Mouse (Mus musculus): ENCODE data around the gene Fem1b. TPM values are rescaled to one million over a fixed set of nuclear protein-coding genes. Genes with fewer than 3 reads are reported as not detected.

Gene Fem1b
- total and polyA plus RNA-seq, 2 experiments: 3.3 to 12.4 TPM

DNA sequence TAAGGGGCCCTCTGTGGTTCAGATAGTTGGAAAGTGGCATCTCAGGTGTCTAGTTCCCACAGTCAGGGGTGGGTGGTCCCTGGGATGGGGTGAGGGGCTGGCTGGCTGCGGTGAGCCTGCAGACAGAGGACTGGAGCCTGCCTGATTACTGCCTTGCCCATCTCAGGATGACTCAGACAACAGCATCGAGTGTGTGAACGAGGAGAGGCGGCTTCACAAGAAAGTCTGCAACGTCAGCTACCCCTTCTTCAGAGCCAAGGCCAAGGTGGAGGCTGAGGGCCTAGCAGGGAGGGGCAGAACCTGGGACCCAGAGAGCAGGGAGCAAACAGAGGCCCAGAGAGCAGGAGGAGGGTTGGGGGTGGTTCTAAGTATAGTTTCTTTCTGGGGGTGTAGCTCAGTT is 43.4 kb downstream of the Fem1b start:
- H3K27me3 ChIP-seq (ENCODE audit: control insufficient read depth, insufficient read depth, low read length): no peaks in the 10 kb centered on the region
- H3K4me1 ChIP-seq (ENCODE audit: control insufficient read depth, insufficient read depth, low read length): no peaks in the 10 kb centered on the region
- no peak overlapping the region for H3K27ac ChIP-seq (replicated peaks; ENCODE audit: insufficient read depth, low read depth, low read length)
- 96% methylated on average over 5 of the region's 5 CpGs for WGBS
- DNase-seq (ENCODE audit: extremely low read depth, low read depth, low spot score): no peak
- H3K36me3 ChIP-seq (ENCODE audit: control insufficient read depth, insufficient read depth, low read length): no peaks in the 10 kb centered on the region
- no peak overlapping the region for H3K9ac ChIP-seq (ENCODE audit: low read depth, low read length)
- H3K79me2 ChIP-seq (ENCODE audit: control insufficient read depth, insufficient read depth, low read length): no peaks in the 10 kb centered on the region
- TF ChIP-seq CTCF (IDR thresholded peaks at IDR 0.05; ENCODE audit: low read depth, low read length): no peak
- TF ChIP-seq POLR2A (IDR thresholded peaks at IDR 0.05; ENCODE audit: extremely low read depth, insufficient read depth, low read length): no peak
- H3K4me3 ChIP-seq (ENCODE audit: insufficient read depth, low read depth, low read length): no peak overlapping the region

DNA sequence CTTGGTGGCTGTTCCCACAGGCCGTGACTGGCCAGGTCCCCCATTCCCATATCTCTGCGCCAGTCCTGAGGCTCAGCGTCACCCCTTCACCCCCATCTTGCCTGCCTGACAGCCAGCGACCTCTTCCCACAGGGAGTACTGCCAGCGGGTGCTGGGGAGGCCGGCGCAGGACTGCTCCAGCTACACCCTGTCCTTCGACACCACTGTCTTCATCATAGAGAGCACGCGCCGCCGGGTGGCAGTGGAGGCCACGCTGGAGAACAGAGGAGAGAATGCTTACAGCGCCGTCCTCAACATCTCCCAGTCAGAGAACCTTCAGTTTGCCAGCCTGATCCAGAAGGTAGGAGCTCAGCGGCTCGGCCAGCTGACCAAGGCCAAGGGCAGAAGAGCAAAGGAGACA is 44.3 kb downstream of the Fem1b start:
- Histone ChIP-seq H3K4me3 (ENCODE audit: insufficient read depth, low read depth, low read length) (no peak overlapping the region), H3K9ac (ENCODE audit: low read depth, low read length) (no peak overlapping the region), H3K4me1 (ENCODE audit: control insufficient read depth, insufficient read depth, low read length) (no peaks in the 10 kb centered on the region), H3K27me3 (ENCODE audit: control insufficient read depth, insufficient read depth, low read length) (no peaks in the 10 kb centered on the region), H3K27ac (replicated peaks; ENCODE audit: insufficient read depth, low read depth, low read length) (no peak overlapping the region), H3K36me3 (ENCODE audit: control insufficient read depth, insufficient read depth, low read length) (no peaks in the 10 kb centered on the region), H3K79me2 (ENCODE audit: control insufficient read depth, insufficient read depth, low read length) (no peaks in the 10 kb centered on the region)
- TF ChIP-seq POLR2A (IDR thresholded peaks at IDR 0.05; ENCODE audit: extremely low read depth, insufficient read depth, low read length) (no peak), CTCF (IDR thresholded peaks at IDR 0.05; ENCODE audit: low read depth, low read length) (no peak)
- no peak for DNase-seq (ENCODE audit: extremely low read depth, low read depth, low spot score)
- 75% methylated on average over 17 of the region's 17 CpGs for WGBS

DNA sequence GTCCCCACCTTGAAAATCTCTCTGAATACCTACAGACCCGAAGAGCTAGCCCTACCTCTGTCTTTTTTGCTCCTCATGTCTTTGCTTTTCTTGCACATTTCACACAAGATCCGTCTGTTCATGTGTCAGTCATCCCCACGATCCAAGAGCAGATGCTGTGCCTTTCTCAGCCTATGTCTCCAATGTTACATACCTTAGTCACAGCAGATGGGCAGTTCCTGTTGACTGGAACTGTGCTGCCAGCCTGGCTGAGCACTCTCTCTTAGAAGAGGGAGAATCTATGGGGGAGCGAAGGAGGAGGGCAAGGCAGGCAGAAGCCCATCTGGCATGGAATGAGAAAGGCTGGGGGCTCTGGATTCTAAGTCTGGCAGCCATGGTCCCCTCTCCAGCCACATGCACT is 46.4 kb downstream of the Fem1b start:
- Histone ChIP-seq H3K27me3 (ENCODE audit: control insufficient read depth, insufficient read depth, low read length) (no peaks in the 10 kb centered on the region), H3K36me3 (ENCODE audit: control insufficient read depth, insufficient read depth, low read length) (no peaks in the 10 kb centered on the region), H3K79me2 (ENCODE audit: control insufficient read depth, insufficient read depth, low read length) (no peaks in the 10 kb centered on the region), H3K4me1 (ENCODE audit: control insufficient read depth, insufficient read depth, low read length) (no peaks in the 10 kb centered on the region), H3K4me3 (ENCODE audit: insufficient read depth, low read depth, low read length) (no peak overlapping the region), H3K9ac (ENCODE audit: low read depth, low read length) (no peak overlapping the region), H3K27ac (replicated peaks; ENCODE audit: insufficient read depth, low read depth, low read length) (no peak overlapping the region)
- no peak for DNase-seq (ENCODE audit: extremely low read depth, low read depth, low spot score)
- TF ChIP-seq CTCF (IDR thresholded peaks at IDR 0.05; ENCODE audit: low read depth, low read length): no peak
- TF ChIP-seq POLR2A (IDR thresholded peaks at IDR 0.05; ENCODE audit: extremely low read depth, insufficient read depth, low read length): no peak
- 73% methylated on average over 4 of the region's 4 CpGs for WGBS

DNA sequence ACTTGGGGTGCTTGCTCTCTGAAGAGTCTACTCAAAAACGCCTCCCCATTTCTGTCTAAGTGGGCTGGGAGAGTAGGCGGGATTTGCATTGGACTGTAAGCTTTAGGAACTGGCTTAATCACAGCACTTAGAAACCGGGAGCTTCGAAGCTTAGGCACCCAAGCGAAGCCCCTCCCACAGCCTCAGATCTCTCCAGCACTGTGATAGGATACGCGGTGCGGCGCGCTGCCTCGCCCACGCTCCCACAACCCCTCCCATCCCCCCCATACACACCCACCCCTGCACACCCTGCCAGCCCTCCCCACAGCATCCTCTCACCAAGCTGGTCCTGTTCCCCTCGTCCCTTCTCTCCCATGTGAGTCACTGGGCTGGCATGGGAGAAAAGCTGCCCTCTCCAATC is 48.3 kb downstream of the Fem1b start:
- Histone ChIP-seq H3K4me3 (ENCODE audit: insufficient read depth, low read depth, low read length) (no peak overlapping the region), H3K27me3 (ENCODE audit: control insufficient read depth, insufficient read depth, low read length) (no peaks in the 10 kb centered on the region), H3K9ac (ENCODE audit: low read depth, low read length) (no peak overlapping the region), H3K4me1 (ENCODE audit: control insufficient read depth, insufficient read depth, low read length) (no peaks in the 10 kb centered on the region), H3K36me3 (ENCODE audit: control insufficient read depth, insufficient read depth, low read length) (no peaks in the 10 kb centered on the region), H3K27ac (replicated peaks; ENCODE audit: insufficient read depth, low read depth, low read length) (no peak overlapping the region), H3K79me2 (ENCODE audit: control insufficient read depth, insufficient read depth, low read length) (no peaks in the 10 kb centered on the region)
- DNase-seq (ENCODE audit: extremely low read depth, low read depth, low spot score): no peak
- WGBS: 23% methylated on average over 13 of the region's 13 CpGs
- TF ChIP-seq CTCF (IDR thresholded peaks at IDR 0.05; ENCODE audit: low read depth, low read length) (no peak), POLR2A (IDR thresholded peaks at IDR 0.05; ENCODE audit: extremely low read depth, insufficient read depth, low read length) (no peak)

DNA sequence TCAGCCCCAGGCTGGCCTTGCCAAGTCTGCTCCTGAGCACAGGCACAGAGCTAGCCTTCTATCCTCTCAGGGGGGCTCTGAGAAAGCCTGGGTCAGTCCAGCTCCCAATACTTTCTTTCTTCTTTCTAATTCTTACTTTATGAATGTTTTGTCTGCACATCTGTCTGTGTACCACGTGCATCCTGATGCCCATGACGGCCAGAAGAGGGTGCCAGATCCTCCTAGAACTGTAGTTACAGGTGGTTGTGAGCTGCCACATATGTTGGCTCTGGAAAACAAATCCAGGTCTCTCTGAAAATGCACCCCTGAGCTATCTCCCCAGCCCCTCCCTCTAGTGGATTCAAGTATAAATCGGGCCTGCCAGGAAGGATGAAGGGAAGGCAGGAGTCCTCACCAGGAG is 52.1 kb downstream of the Fem1b start:
- Histone ChIP-seq H3K4me1 (ENCODE audit: control insufficient read depth, insufficient read depth, low read length) (no peaks in the 10 kb centered on the region), H3K9ac (ENCODE audit: low read depth, low read length) (no peak overlapping the region), H3K36me3 (ENCODE audit: control insufficient read depth, insufficient read depth, low read length) (no peaks in the 10 kb centered on the region), H3K27me3 (ENCODE audit: control insufficient read depth, insufficient read depth, low read length) (no peaks in the 10 kb centered on the region), H3K4me3 (ENCODE audit: insufficient read depth, low read depth, low read length) (no peak overlapping the region), H3K79me2 (ENCODE audit: control insufficient read depth, insufficient read depth, low read length) (no peaks in the 10 kb centered on the region), H3K27ac (replicated peaks; ENCODE audit: insufficient read depth, low read depth, low read length) (no peak overlapping the region)
- TF ChIP-seq CTCF (IDR thresholded peaks at IDR 0.05; ENCODE audit: low read depth, low read length): peak; percentile 39; the same call in 1 of the 2 replicates
- no peak for TF ChIP-seq POLR2A (IDR thresholded peaks at IDR 0.05; ENCODE audit: extremely low read depth, insufficient read depth, low read length)
- 52% methylated on average over 3 of the region's 3 CpGs for WGBS
- DNase-seq (ENCODE audit: extremely low read depth, low read depth, low spot score): peak; percentile 8

DNA sequence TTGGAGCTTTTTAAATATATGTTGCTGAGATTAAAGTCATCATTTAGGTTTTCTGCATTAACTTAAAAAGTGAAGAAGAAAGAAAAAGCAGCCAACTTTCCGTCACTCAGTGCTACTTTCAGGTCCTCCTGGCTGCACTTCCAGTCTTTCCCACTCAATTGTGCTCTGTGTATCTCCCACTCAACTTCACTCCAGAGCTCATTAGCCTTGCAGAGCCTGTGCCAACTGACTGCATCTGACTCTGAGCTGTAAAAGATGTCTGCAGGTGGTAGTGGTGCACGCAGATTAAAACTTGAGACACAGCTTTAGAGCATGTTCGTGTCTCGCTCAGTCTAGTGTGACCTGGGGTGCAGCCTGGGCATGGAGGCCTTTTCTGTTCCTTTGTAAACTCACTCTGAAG is 53.4 kb downstream of the Fem1b start:
- no peaks in the 10 kb centered on the region for H3K27me3 ChIP-seq (ENCODE audit: control insufficient read depth, insufficient read depth, low read length)
- no peak overlapping the region for H3K9ac ChIP-seq (ENCODE audit: low read depth, low read length)
- no peaks in the 10 kb centered on the region for H3K4me1 ChIP-seq (ENCODE audit: control insufficient read depth, insufficient read depth, low read length)
- TF ChIP-seq CTCF (IDR thresholded peaks at IDR 0.05; ENCODE audit: low read depth, low read length): no peak
- H3K36me3 ChIP-seq (ENCODE audit: control insufficient read depth, insufficient read depth, low read length): no peaks in the 10 kb centered on the region
- H3K4me3 ChIP-seq (ENCODE audit: insufficient read depth, low read depth, low read length): no peak overlapping the region
- 91% methylated on average over 4 of the region's 4 CpGs for WGBS
- H3K79me2 ChIP-seq (ENCODE audit: control insufficient read depth, insufficient read depth, low read length): no peaks in the 10 kb centered on the region
- H3K27ac ChIP-seq (replicated peaks; ENCODE audit: insufficient read depth, low read depth, low read length): no peak overlapping the region
- no peak for DNase-seq (ENCODE audit: extremely low read depth, low read depth, low spot score)
